Mouse (Mus musculus): ENCODE measurements around the gene Lamc2.

GRCm38 (mm10) chr1:153084191-153084590 is 102.1 kb downstream of the Lamc2 start:
- TF ChIP-seq EP300 (IDR thresholded peaks at IDR 0.05) (no peak), CTCF (IDR thresholded peaks at IDR 0.05) (no peak)
